Mouse (Mus musculus): ENCODE measurements around the gene Zc3h4. TPM values are rescaled to one million over a fixed set of nuclear protein-coding genes. Genes with fewer than 3 reads are reported as not detected.

The Zc3h4 gene
- total and polyA plus RNA-seq, 2 experiments from 2014 or later: 5.0 to 16.5 TPM

GRCm38 (mm10) chr7:16397465-16397864 lies 3.2 kb upstream of the Zc3h4 start:
- Histone ChIP-seq H3K9me3 (replicated peaks; ENCODE audit: control insufficient read depth, low read length) (no peaks in the 10 kb centered on the region), H3K27me3 (ENCODE audit: control insufficient read depth, insufficient read depth, low read length) (no peaks in the 10 kb centered on the region), H3K4me2 (ENCODE audit: low read depth, low read length) (no peak overlapping the region), H3K36me3 (replicated peaks; ENCODE audit: control insufficient read depth, insufficient read depth, low read length) (no peaks in the 10 kb centered on the region), H3K4me1 (ENCODE audit: control insufficient read depth, insufficient read depth) (no peaks in the 10 kb centered on the region), H3K4me3 (ENCODE audit: low read depth, low read length) (no peak overlapping the region), H3K9ac (replicated peaks; ENCODE audit: low read depth, low read length) (no peak overlapping the region), H3K27ac (ENCODE audit: low read depth) (no peak overlapping the region)
- 72% methylated on average over 4 of the region's 4 CpGs for WGBS
- ATAC-seq (ENCODE audit: insufficient read depth, low read depth) (no peak), DNase-seq (ENCODE audit: low spot score) (no peak)
- no peak for TF ChIP-seq EP300 (IDR thresholded peaks at IDR 0.05; ENCODE audit: low read depth)
- TF ChIP-seq CTCF (IDR thresholded peaks at IDR 0.05; ENCODE audit: low read depth): no peak

GRCm38 (mm10) chr7:16398387-16399050 lies 2.2 kb upstream of the Zc3h4 start:
- WGBS: 41% methylated on average over 3 of the region's 3 CpGs
- no peak for ATAC-seq (ENCODE audit: insufficient read depth, low read depth)

DNA sequence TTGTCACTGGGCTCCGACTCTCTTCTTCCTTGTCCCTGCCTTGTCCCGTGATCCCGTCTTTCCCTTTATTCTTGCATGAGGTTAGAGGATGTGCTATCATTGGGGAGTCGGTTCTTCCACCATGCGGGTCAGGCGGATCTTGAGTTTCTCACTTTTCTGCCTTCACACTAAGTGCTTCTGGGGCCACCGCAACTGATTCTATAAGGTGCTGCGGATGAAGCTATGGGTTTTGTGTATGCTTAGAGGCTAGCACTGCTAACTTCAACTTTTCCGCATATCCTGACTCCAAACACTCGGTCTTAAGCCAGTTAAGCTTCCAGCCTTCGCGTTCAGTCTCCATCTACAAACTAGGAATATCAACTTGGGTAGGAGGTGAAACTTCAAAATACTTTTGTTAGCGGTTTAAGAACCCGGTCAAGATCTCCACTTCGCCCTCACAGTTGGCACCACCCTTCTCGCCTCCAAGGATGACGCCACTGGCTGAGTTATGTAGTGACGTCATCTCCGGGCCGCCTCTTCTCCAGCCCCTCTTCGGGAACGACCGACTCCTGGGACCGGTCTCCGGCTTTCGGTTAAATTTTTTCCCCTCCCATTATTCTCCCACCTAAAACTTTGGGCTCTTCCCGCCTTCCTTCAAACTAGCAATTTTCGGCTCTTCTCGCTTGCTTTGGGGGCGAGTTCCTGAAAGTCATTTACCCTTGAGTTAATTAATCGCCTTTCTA lies 1.5 kb upstream of the Zc3h4 start:
- H3K27ac ChIP-seq (ENCODE audit: low read depth): peak overlapping the region; percentile 100
- H3K4me2 ChIP-seq (ENCODE audit: low read depth, low read length): peak overlapping the region; percentile 94
- peaks cover 10% of the 10 kb centered on the region for H3K4me1 ChIP-seq (ENCODE audit: control insufficient read depth, insufficient read depth)
- no peaks in the 10 kb centered on the region for H3K27me3 ChIP-seq (ENCODE audit: control insufficient read depth, insufficient read depth, low read length)
- no peaks in the 10 kb centered on the region for H3K9me3 ChIP-seq (replicated peaks; ENCODE audit: control insufficient read depth, low read length)
- DNase-seq (ENCODE audit: low spot score): peak; percentile 97
- peak overlapping the region; percentile 92 for H3K4me3 ChIP-seq (ENCODE audit: low read depth, low read length)
- peak; percentile 68 for ATAC-seq (ENCODE audit: insufficient read depth, low read depth)
- peak overlapping the region; percentile 99 for H3K9ac ChIP-seq (replicated peaks; ENCODE audit: low read depth, low read length)
- TF ChIP-seq CTCF (IDR thresholded peaks at IDR 0.05; ENCODE audit: low read depth): no peak
- TF ChIP-seq EP300 (IDR thresholded peaks at IDR 0.05; ENCODE audit: low read depth): no peak
- H3K36me3 ChIP-seq (replicated peaks; ENCODE audit: control insufficient read depth, insufficient read depth, low read length): no peaks in the 10 kb centered on the region
- under 1% methylated on average over 31 of the region's 31 CpGs for WGBS

More at GRCm38 (mm10) chr7:16398387-16399050, 2.2 kb upstream of the Zc3h4 start:
- Histone ChIP-seq H3K4me3 (ENCODE audit: low read depth, low read length) (peak overlapping the region; percentile 92; the same call in 1 of the 2 replicates), H3K27me3 (ENCODE audit: control insufficient read depth, insufficient read depth, low read length) (no peaks in the 10 kb centered on the region), H3K4me1 (ENCODE audit: control insufficient read depth, insufficient read depth) (peaks cover 7% of the 10 kb centered on the region), H3K27ac (ENCODE audit: low read depth) (peak overlapping the region; percentile 100), H3K9me3 (replicated peaks; ENCODE audit: control insufficient read depth, low read length) (no peaks in the 10 kb centered on the region), H3K4me2 (ENCODE audit: low read depth, low read length) (peak overlapping the region; percentile 94), H3K9ac (replicated peaks; ENCODE audit: low read depth, low read length) (peak overlapping the region; percentile 99; the same call in 1 of the 2 replicates), H3K36me3 (replicated peaks; ENCODE audit: control insufficient read depth, insufficient read depth, low read length) (no peaks in the 10 kb centered on the region)
- DNase-seq (ENCODE audit: low spot score): no peak
- TF ChIP-seq CTCF (IDR thresholded peaks at IDR 0.05; ENCODE audit: low read depth) (no peak), EP300 (IDR thresholded peaks at IDR 0.05; ENCODE audit: low read depth) (no peak)

DNA sequence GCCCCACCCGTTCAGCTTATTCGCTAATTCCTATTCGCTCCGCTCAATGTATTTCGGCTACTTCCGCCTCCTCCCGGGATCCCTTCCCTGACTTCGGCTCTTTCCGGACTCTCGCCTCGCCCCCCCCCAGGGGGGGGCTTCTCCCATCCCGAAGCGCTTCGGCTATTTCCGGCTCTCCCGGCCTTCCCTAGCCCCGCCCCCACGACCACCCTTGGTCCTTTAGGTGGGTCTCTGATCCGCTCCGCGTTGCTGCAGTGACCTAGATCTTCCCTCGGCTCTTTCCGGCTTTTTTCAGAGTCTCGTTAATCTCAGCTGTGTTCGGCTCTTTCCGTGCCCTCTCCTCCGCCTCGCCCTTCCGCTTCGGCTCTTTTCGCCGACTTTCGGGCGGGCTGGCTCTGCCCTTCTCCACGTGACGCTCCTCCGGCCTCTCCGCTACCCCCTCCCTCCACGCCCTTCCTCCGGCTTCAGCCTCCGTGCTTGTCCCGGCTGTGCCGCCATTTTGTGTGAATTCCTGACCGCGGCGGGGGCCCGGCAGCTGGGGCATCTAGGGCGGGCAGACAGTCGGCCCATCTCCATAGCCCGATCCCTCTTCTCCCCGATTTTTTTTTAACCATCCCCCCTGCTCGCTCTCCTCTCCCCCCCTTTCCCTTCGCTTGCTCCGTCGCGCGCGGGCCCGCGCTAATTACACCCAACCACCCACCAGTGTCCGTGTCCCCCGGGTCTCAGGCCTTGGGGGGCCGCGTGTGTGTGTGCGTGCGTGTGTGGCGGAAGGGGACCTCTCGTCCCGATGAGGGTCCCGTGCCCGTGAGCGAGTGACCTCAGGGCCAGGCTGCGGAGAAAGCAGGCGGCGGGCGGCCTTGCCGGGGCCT lies 656 bp upstream of the Zc3h4 start:
- no peaks in the 10 kb centered on the region for H3K36me3 ChIP-seq (replicated peaks; ENCODE audit: control insufficient read depth, insufficient read depth, low read length)
- peak overlapping the region; percentile 100 for H3K27ac ChIP-seq (ENCODE audit: low read depth)
- H3K9me3 ChIP-seq (replicated peaks; ENCODE audit: control insufficient read depth, low read length): no peaks in the 10 kb centered on the region
- TF ChIP-seq CTCF (IDR thresholded peaks at IDR 0.05; ENCODE audit: low read depth): no peak
- peak; percentile 62; the same call in 1 of the 2 replicates for TF ChIP-seq EP300 (IDR thresholded peaks at IDR 0.05; ENCODE audit: low read depth)
- peak overlapping the region; percentile 99 for H3K9ac ChIP-seq (replicated peaks; ENCODE audit: low read depth, low read length)
- ATAC-seq (ENCODE audit: insufficient read depth, low read depth) (peak; percentile 89), DNase-seq (ENCODE audit: low spot score) (peak; percentile 99)
- peak overlapping the region; percentile 94 for H3K4me2 ChIP-seq (ENCODE audit: low read depth, low read length)
- H3K27me3 ChIP-seq (ENCODE audit: control insufficient read depth, insufficient read depth, low read length): no peaks in the 10 kb centered on the region
- H3K4me3 ChIP-seq (ENCODE audit: low read depth, low read length): peak overlapping the region; percentile 92
- peaks cover 18% of the 10 kb centered on the region for H3K4me1 ChIP-seq (ENCODE audit: control insufficient read depth, insufficient read depth)
- WGBS: under 1% methylated on average over 75 of the region's 77 CpGs

DNA sequence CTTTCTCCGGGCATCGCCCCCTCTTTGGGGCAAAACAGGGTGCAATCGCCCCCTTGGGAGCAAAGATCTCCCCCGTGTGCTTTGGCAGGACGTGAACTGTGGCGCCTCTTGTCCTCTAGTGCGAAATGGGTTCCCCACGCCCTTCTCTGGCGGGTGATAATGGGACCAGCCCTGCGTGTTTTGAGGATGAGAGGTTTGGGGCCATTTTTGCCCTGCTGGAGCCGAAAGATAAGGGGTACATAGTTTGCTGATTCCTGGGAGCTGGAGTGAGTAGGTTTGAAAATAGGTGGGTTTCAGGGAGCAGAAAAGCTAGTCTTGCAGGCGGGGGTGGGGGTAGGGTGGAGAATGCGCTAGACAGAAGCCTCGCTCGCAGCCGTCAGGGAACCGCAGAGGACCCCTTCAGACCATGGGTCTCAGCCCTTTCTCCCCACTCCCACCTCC lies 1.3 kb downstream of the Zc3h4 start:
- ATAC-seq (ENCODE audit: insufficient read depth, low read depth): no peak
- WGBS: under 1% methylated on average over 17 of the region's 17 CpGs
- H3K27ac ChIP-seq (ENCODE audit: low read depth): peak overlapping the region; percentile 100
- no peaks in the 10 kb centered on the region for H3K36me3 ChIP-seq (replicated peaks; ENCODE audit: control insufficient read depth, insufficient read depth, low read length)
- TF ChIP-seq EP300 (IDR thresholded peaks at IDR 0.05; ENCODE audit: low read depth) (no peak), CTCF (IDR thresholded peaks at IDR 0.05; ENCODE audit: low read depth) (no peak)
- peak; percentile 43 for DNase-seq (ENCODE audit: low spot score)
- peaks cover 32% of the 10 kb centered on the region for H3K4me1 ChIP-seq (ENCODE audit: control insufficient read depth, insufficient read depth)
- peak overlapping the region; percentile 99 for H3K9ac ChIP-seq (replicated peaks; ENCODE audit: low read depth, low read length)
- no peaks in the 10 kb centered on the region for H3K9me3 ChIP-seq (replicated peaks; ENCODE audit: control insufficient read depth, low read length)
- H3K4me3 ChIP-seq (ENCODE audit: low read depth, low read length): peak overlapping the region; percentile 92
- no peaks in the 10 kb centered on the region for H3K27me3 ChIP-seq (ENCODE audit: control insufficient read depth, insufficient read depth, low read length)
- H3K4me2 ChIP-seq (ENCODE audit: low read depth, low read length): peak overlapping the region; percentile 94

Measured in heart, postnatal 0 days (tissue).